Mouse (Mus musculus) kidney, adult 2 months (tissue): Measurements from ENCODE around the gene Hipk3. TPM values are rescaled to one million over a fixed set of nuclear protein-coding genes. Genes with fewer than 3 reads are reported as not detected.
A peak's percentile ranks its signal among the peaks of the same experiment; 100 is the strongest.

ENCODE experiments used
- DNase-seq: peaks from one replicate; pipeline ENCODE4 v3.0.0; 2021
- H3K27ac ChIP-seq: fragments of 200-500 bp; 2 replicates; pipeline ENCODE4 v1.5.1; 2012; ENCODE audit warnings: low read depth, low read length, control low read depth, inconsistent platforms; ENCODE audit not compliant: insufficient read depth
- H3K27me3 ChIP-seq: fragments of 200-500 bp; replicated peaks from 2 replicates; pipeline ENCODE4 v1.6.1; 2012; ENCODE audit warnings: mild to moderate bottlenecking, moderate library complexity, low read length, inconsistent platforms; ENCODE audit not compliant: control insufficient read depth, insufficient read depth
- H3K36me3 ChIP-seq: fragments of 200-500 bp; 2 replicates; pipeline ENCODE4 v1.6.1; 2012; ENCODE audit warnings: mild to moderate bottlenecking, moderate library complexity, low read length, inconsistent platforms; ENCODE audit not compliant: control insufficient read depth, insufficient read depth
- H3K4me1 ChIP-seq: fragments of 200-500 bp; 2 replicates; pipeline ENCODE4 v1.6.1; 2011; ENCODE audit warnings: low read length; ENCODE audit not compliant: control insufficient read depth, insufficient read depth
- H3K4me3 ChIP-seq: fragments of 200-500 bp; 2 replicates; pipeline ENCODE4 v1.5.1; 2011; ENCODE audit warnings: mild to moderate bottlenecking, low read depth, low read length, control low read depth; ENCODE audit not compliant: insufficient read depth
- CTCF ChIP-seq: fragments of 200-500 bp; conservative IDR thresholded peaks from 2 replicates; pipeline ENCODE4 v1.5.1; 2011; ENCODE audit warnings: low read depth, mild to moderate bottlenecking, control low read depth, low read length, moderate library complexity, mixed read lengths; ENCODE audit not compliant: insufficient read depth, insufficient read length
- POLR2A ChIP-seq: fragments of 200-500 bp; IDR thresholded peaks from one replicate; pipeline ENCODE4 v1.6.1; 2011; ENCODE audit warnings: low read depth, low read length, control low read depth
- WGBS: fragments of 180-500 bp; shearing (Covaris S2); methylation state at CpG from one replicate; pipeline ENCODE4 v1.1.7; 2018; 5-methylcytosine and 5-hydroxymethylcytosine counted together
- polyA plus RNA-seq: library from polyadenylated mRNA; depleted of rRNA; stranded (reverse); fragments of >200 nt; gene quantifications from 2 replicates; pipeline ENCODE4 v1.2.3, GENCODE M21; 2012

Hipk3 gene
- polyA plus RNA-seq, 1 experiment, result 37.5 TPM

- 66% methylated on average over 4 of the region's 4 CpGs for WGBS
- no peak for DNase-seq
- no peak overlapping the region for H3K27ac ChIP-seq
These were observed 51.9 kb downstream of the Hipk3 start for GRCm38 (mm10) chr2:104442341-104442740.

GRCm38 (mm10) chr2:104436226-104436625 is 58.0 kb downstream of the Hipk3 start:
- Histone ChIP-seq H3K4me1 (no peaks in the 10 kb centered on the region), H3K36me3 (peaks cover 9% of the 10 kb centered on the region), H3K27ac (no peak overlapping the region), H3K4me3 (no peak overlapping the region), H3K27me3 (no peaks in the 10 kb centered on the region)
- WGBS, result 96% methylated on average over 3 of the region's 3 CpGs
- TF ChIP-seq CTCF, result no peak
- TF ChIP-seq POLR2A, result no peak
- no peak for DNase-seq

More at GRCm38 (mm10) chr2:104442341-104442740, 51.9 kb downstream of the Hipk3 start:
- Histone ChIP-seq H3K4me3 (no peak overlapping the region), H3K36me3 (peaks cover 6% of the 10 kb centered on the region; the same call in 1 of the 2 replicates), H3K4me1 (no peaks in the 10 kb centered on the region), H3K27me3 (no peaks in the 10 kb centered on the region)
- no peak for TF ChIP-seq CTCF

- peaks cover 8% of the 10 kb centered on the region for H3K36me3 ChIP-seq
- H3K4me3 ChIP-seq, result no peak overlapping the region
- DNase-seq, result no peak
- 90% methylated on average over 6 of the region's 6 CpGs for WGBS
- H3K4me1 ChIP-seq, result no peaks in the 10 kb centered on the region
- H3K27me3 ChIP-seq, result no peaks in the 10 kb centered on the region
- H3K27ac ChIP-seq, result no peak overlapping the region
- TF ChIP-seq CTCF, result no peak
- no peak for TF ChIP-seq POLR2A
These were observed 63.2 kb downstream of the Hipk3 start for GRCm38 (mm10) chr2:104431067-104431466.

- Histone ChIP-seq H3K36me3 (peaks cover 8% of the 10 kb centered on the region), H3K4me1 (no peaks in the 10 kb centered on the region), H3K27ac (no peak overlapping the region), H3K4me3 (no peak overlapping the region), H3K27me3 (no peaks in the 10 kb centered on the region)
- 66% methylated on average over 5 of the region's 5 CpGs for WGBS
- no peak for TF ChIP-seq POLR2A
- TF ChIP-seq CTCF, result no peak
- no peak for DNase-seq
These were observed 63.7 kb downstream of the Hipk3 start for GRCm38 (mm10) chr2:104430566-104430965.

- Histone ChIP-seq H3K27me3 (no peaks in the 10 kb centered on the region), H3K4me1 (no peaks in the 10 kb centered on the region), H3K27ac (no peak overlapping the region), H3K36me3 (peaks cover 6% of the 10 kb centered on the region), H3K4me3 (no peak overlapping the region)
- 67% methylated on average over 3 of the region's 3 CpGs for WGBS
- TF ChIP-seq CTCF (no peak), POLR2A (no peak)
- peak; percentile 20 for DNase-seq
These were observed 68.1 kb downstream of the Hipk3 start for GRCm38 (mm10) chr2:104426112-104426511.

GRCm38 (mm10) chr2:104422230-104422629 is 72.0 kb downstream of the Hipk3 start:
- TF ChIP-seq CTCF, result no peak
- no peak for TF ChIP-seq POLR2A
- no peaks in the 10 kb centered on the region for H3K4me1 ChIP-seq
- peak; percentile 42 for DNase-seq
- no peak overlapping the region for H3K4me3 ChIP-seq
- H3K36me3 ChIP-seq, result no peaks in the 10 kb centered on the region
- 13% methylated on average over 1 of the region's 1 CpGs for WGBS
- no peak overlapping the region for H3K27ac ChIP-seq
- H3K27me3 ChIP-seq, result no peaks in the 10 kb centered on the region

GRCm38 (mm10) chr2:104420805-104421204 is 73.4 kb downstream of the Hipk3 start:
- WGBS, result 82% methylated on average over 4 of the region's 4 CpGs
- H3K36me3 ChIP-seq, result no peaks in the 10 kb centered on the region
- DNase-seq, result no peak
- TF ChIP-seq CTCF (no peak), POLR2A (no peak)
- H3K4me1 ChIP-seq, result no peaks in the 10 kb centered on the region
- no peak overlapping the region for H3K27ac ChIP-seq
- no peak overlapping the region for H3K4me3 ChIP-seq
- H3K27me3 ChIP-seq, result no peaks in the 10 kb centered on the region
